Mouse (Mus musculus) bone marrow, adult 2 months (tissue): ENCODE data around the gene Immp2l. TPM values are rescaled to one million over a fixed set of nuclear protein-coding genes. Genes with fewer than 3 reads are reported as not detected.
"Not testable (repeated sequence)": the region's sequence is repeated elsewhere in the genome, so short reads cannot be mapped to it uniquely, and the experiment has no call there.

Source experiments
- H3K27ac ChIP-seq: fragments of 200-500 bp; 2 replicates; pipeline ENCODE4 v1.5.1; 2012; ENCODE audit warnings: low read depth, mild to moderate bottlenecking, control low read depth, inconsistent platforms, low read length; ENCODE audit not compliant: control insufficient read depth, poor library complexity, insufficient read depth
- H3K4me1 ChIP-seq: fragments of 200-500 bp; 2 replicates; pipeline ENCODE4 v1.6.1; 2011; ENCODE audit warnings: low read length; ENCODE audit not compliant: control insufficient read depth, insufficient read depth
- H3K4me3 ChIP-seq: fragments of 200-500 bp; replicated peaks from 2 replicates; pipeline ENCODE3; 2011; ENCODE audit warnings: mild to moderate bottlenecking, low read depth, low read length, control low read depth; ENCODE audit not compliant: control insufficient read depth
- CTCF ChIP-seq: fragments of 200-500 bp; IDR thresholded peaks from 2 replicates; pipeline ENCODE4 v1.5.1; 2011; ENCODE audit warnings: low read length, control low read depth; ENCODE audit not compliant: control insufficient read depth, insufficient read depth
- POLR2A ChIP-seq: fragments of 200-500 bp; IDR thresholded peaks from 2 replicates; pipeline ENCODE4 v1.6.1; 2011; ENCODE audit warnings: low read depth, mild to moderate bottlenecking, control low read depth, low read length, borderline replicate concordance; ENCODE audit not compliant: control insufficient read depth
- WGBS: fragments of 180-500 bp; shearing (Covaris S2); methylation state at CpG from one replicate; pipeline ENCODE4 v1.1.7; 2018; 5-methylcytosine and 5-hydroxymethylcytosine counted together
- polyA plus RNA-seq: library from polyadenylated mRNA; stranded (reverse); fragments of >200 nt; gene quantifications from 2 replicates; pipeline ENCODE4 v1.2.4, GENCODE M21; 2011; ENCODE audit warnings: low replicate concordance; ENCODE audit not compliant: missing spikeins, insufficient read depth, insufficient read length

Gene Immp2l
- polyA plus RNA-seq, 1 experiment: not detected

DNA sequence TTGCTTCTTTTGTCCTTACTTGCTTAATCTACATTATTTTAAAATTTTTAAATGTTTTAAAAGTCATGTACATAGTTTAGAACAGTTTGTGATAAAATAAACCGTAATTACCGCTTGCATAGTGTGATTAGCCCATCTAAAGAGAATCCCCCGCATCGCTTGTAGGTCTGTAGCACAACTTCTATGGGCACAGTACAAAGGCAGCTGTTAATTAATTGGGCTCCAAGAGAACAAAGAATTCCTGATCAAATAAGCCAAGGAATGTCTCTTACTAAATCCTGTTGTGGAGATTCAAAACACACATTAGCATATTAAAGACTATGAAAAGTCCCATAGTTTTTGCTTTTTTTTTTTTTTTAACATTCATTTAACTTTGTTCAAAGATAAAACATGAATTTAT lies 32.2 kb upstream of the Immp2l start:
- no peak overlapping the region for H3K27ac ChIP-seq
- WGBS: 93% methylated on average over 4 of the region's 4 CpGs
- TF ChIP-seq POLR2A (no peak), CTCF (no peak)
- H3K4me3 ChIP-seq: no peak overlapping the region
- no peaks in the 10 kb centered on the region for H3K4me1 ChIP-seq

DNA sequence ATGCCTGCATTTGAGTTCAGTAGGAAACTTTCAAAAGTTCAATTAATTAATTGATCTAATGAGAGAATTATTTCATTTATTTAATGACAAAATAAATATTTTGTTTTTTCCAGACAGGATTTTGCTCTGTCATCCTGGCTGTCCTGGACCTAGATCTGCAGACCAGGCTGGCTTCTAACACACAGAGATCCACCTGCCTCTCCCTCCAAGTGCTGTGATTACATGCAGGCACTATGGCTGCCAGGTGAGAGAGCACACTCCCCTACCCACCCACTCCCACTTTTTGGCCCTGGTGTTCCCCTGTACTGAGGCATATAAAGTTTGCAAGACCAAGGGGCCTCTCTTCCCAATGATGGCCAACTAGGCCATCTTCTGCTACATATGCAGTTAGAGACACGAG lies 31.7 kb upstream of the Immp2l start:
- not testable (repeated sequence) for H3K27ac ChIP-seq, H3K4me3 ChIP-seq, H3K4me1 ChIP-seq
- 47% methylated on average over 1 of the region's 1 CpGs for WGBS

DNA sequence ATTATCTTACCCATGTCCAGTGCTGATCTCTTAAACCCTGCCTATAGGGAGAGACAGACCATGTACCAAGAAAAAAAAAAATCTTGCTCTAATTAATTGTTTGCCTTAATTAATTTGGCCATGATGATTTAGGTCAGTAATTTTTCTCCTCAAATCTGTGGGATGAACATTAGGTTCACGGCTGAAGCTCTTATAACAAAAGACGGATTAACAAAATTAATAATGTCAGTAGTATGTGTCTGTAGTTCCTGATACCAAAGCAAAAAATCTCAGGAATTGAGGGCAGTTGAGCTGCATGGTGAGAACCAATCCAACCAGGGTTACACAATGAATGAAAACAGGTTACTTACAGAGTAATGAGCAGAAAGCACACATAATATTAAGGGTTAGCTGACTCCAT lies 29.0 kb upstream of the Immp2l start:
- H3K27ac ChIP-seq: no peak overlapping the region
- H3K4me3 ChIP-seq: no peak overlapping the region
- H3K4me1 ChIP-seq: no peaks in the 10 kb centered on the region
- WGBS: 92% methylated on average over 2 of the region's 2 CpGs
- TF ChIP-seq CTCF (no peak), POLR2A (no peak)

DNA sequence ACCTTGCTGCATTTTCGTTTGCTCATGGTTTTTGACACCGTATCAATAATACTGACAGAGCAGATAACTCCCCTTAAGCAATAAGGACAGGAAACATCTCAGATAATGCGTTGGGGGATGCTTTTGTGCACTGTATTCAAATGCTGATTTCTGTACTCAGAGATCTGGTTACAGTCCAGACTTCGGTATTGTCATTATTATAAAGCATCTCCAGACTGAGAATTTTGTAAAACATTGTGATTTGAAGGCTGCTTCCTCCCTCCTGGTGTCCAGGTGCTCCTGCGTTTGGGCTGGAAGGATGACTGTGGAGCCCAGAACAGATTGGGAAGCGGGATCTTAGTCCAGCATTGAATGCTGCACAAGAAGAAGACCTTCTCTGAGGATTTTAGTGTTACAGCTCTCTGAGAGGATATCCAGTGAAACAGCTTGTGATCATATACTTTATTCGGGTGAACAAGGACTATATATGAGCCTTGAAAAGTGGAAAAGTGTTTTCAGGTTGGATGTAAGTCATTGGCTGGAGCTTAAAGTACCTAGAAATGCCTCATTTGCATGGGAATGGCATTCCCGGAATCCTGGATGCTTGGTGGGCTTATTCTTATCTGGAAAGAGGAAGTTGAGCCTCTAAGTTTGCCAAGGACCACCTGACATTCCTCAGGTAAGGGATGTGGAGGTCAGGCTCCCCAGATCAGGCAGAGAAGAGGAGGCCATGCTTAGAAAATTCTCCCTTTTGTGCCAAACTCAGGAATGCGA lies 28.1 kb upstream of the Immp2l start:
- Histone ChIP-seq H3K4me3 (no peak overlapping the region), H3K4me1 (no peaks in the 10 kb centered on the region), H3K27ac (no peak overlapping the region)
- TF ChIP-seq POLR2A (no peak), CTCF (no peak)
- WGBS: 73% methylated on average over 9 of the region's 9 CpGs

- TF ChIP-seq POLR2A: no peak
- no peak for TF ChIP-seq CTCF
- WGBS: 87% methylated on average over 1 of the region's 1 CpGs
- Histone ChIP-seq H3K27ac (no peak overlapping the region), H3K4me3 (no peak overlapping the region), H3K4me1 (no peaks in the 10 kb centered on the region; the same call in 1 of the 2 replicates)
Observed at GRCm38 (mm10) chr12:41022516-41022915, 1.4 kb upstream of the Immp2l start.

GRCm38 (mm10) chr12:41024512-41024911 lies 622 bp downstream of the Immp2l start:
- TF ChIP-seq POLR2A: no peak
- no peak for TF ChIP-seq CTCF
- 6% methylated on average over 9 of the region's 9 CpGs for WGBS
- no peaks in the 10 kb centered on the region; the same call in 1 of the 2 replicates for H3K4me1 ChIP-seq
- no peak overlapping the region; the same call in 1 of the 2 replicates for H3K27ac ChIP-seq
- H3K4me3 ChIP-seq: peak overlapping the region; percentile 79

DNA sequence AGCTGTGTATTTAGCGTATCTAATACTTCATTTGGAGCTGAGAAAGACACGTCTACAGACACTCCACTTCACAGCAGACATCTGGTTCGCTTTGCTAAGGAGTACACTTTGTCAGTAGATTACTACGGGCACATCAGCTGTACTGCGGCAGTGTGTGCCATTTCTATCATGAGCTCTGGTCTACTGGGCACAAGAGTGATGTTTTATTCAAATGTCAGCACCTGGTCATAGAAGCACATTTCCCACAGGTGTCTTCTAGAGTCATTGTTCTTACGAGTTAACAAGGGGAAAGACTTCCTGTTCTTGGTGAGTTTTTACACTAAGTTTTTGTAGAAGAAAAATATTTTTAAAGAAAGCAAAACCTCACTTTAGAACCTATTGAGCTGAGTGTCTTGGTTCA lies 3.6 kb downstream of the Immp2l start:
- 82% methylated on average over 6 of the region's 6 CpGs for WGBS
- Histone ChIP-seq H3K4me1 (no peaks in the 10 kb centered on the region; the same call in 1 of the 2 replicates), H3K4me3 (no peak overlapping the region), H3K27ac (no peak overlapping the region)
- TF ChIP-seq POLR2A: no peak
- no peak for TF ChIP-seq CTCF

DNA sequence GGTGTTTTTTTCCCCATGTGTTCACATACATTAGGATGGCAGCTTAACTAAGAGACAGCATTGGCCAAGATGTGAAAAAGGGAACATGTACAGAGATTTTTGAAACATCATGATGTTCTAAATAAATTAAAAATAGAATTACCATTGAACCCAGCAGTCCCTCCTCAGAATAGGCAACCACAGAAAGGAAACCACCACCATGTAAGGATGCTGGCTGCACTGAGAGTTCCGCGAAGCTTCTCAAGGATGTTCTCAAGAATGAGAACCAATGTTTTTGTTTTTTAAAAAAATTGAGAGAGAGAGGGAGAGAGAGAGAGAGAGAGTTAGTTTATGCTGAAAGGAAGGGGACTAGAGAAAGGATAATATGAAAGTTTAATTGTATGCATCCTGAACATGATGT lies 7.2 kb downstream of the Immp2l start:
- WGBS: 23% methylated on average over 2 of the region's 2 CpGs

GRCm38 (mm10) chr12:41033196-41033595 lies 9.3 kb downstream of the Immp2l start:
- no peaks in the 10 kb centered on the region for H3K4me1 ChIP-seq
- H3K4me3 ChIP-seq: no peak overlapping the region
- H3K27ac ChIP-seq: no peak overlapping the region
- 87% methylated on average over 3 of the region's 3 CpGs for WGBS
- TF ChIP-seq POLR2A (no peak), CTCF (no peak)

More for the DNA sequence above, 7.2 kb downstream of the Immp2l start:
- Histone ChIP-seq H3K4me3 (no peak overlapping the region), H3K4me1 (no peaks in the 10 kb centered on the region; the same call in 1 of the 2 replicates), H3K27ac (no peak overlapping the region)
- TF ChIP-seq POLR2A: no peak
